Mouse (Mus musculus): ENCODE data around the gene Adamts9.

GRCm38 (mm10) chr6:92877236-92877635, 66.1 kb downstream of the Adamts9 start:
- no peak for TF ChIP-seq MAFK (IDR thresholded peaks at IDR 0.05; ENCODE audit: insufficient read depth, low read depth, low read length)
- no peak for TF ChIP-seq CHD2 (IDR thresholded peaks at IDR 0.05; ENCODE audit: low read depth, low read length)
- TF ChIP-seq HCFC1 (IDR thresholded peaks at IDR 0.05; ENCODE audit: borderline replicate concordance, insufficient read depth, low read length), result no peak

Measured in ES-E14 (cell line).